Mouse (Mus musculus) ES-Bruce4 (cell line): ENCODE results near the gene Fbxw11.

ENCODE experiments used
- CTCF ChIP-seq: IDR thresholded peaks from one replicate; pipeline ENCODE4 v1.8.1; 2011; ENCODE audit warnings: low read depth, low read length
- POLR2A ChIP-seq: IDR thresholded peaks from one replicate; pipeline ENCODE4 v1.8.1; 2011; ENCODE audit warnings: low read length; ENCODE audit not compliant: insufficient read depth

DNA sequence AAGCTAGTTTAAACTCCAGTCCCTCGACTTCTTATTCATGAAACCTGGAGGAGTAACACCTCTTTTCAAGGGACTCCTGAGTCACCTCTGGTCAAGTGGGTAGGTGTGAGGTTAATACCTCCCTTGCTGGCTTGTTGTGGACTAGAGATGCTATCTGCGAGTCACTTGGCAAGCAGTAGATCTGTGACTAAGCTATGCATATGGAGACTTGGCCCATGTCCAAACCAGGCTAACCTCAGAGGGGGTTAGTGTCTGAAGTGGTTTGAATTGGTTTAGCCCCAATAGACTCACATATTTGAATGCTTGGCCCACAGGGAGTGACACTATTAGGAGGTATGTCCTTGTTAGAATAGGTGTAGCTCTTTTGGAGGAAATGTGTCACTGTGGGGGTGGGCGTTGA is 120.2 kb downstream of the Fbxw11 start:
- TF ChIP-seq CTCF, result no peak
- no peak for TF ChIP-seq POLR2A
